ENCODE assay signal across 20 mouse cellular contexts in the genomic region with DNA sequence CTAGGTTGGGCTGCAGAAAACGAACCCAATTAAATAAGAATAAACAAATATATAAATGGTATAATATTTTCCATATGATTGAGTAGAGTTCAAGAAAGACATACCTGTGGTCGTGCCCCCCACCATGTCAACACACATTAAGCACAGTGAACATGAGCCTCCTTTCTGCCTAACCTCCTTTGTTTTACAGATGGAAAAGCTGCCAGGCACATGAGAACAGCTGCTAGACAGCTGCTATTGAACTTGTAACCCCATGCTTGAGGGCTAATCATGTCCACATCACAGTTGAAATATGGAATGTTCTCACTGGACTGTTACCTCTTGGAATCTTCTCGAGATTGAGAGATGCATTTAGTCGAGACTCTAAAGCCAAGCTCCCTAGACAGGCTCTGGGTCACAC.
"Had no signal": no experiment of that assay in that cellular context is flagged by ENCODE, and none has a peak within 500 bp of the region (broad histone marks: within the 10 kb centered on the region; RNA-seq: fewer than 3 reads in every experiment).

No protein-coding gene starts in this region.

- H3K9ac ChIP-seq: liver, embryonic 15.5 days; liver, postnatal 0 days; lung, embryonic 15.5 days; midbrain, embryonic 13.5 days; midbrain, embryonic 15.5 days; neural tube, embryonic 12.5 days; stomach, embryonic 15.5 days had no signal

- H3K27ac ChIP-seq: liver, embryonic 15.5 days; lung, embryonic 15.5 days; macrophage; midbrain, embryonic 13.5 days; midbrain, embryonic 15.5 days; neural tube, embryonic 12.5 days; stomach, embryonic 15.5 days; stomach, postnatal 0 days had no signal

- H3K27me3 ChIP-seq: liver, embryonic 15.5 days; lung, embryonic 15.5 days; megakaryocyte, embryonic 14.5 days; midbrain, embryonic 13.5 days; midbrain, embryonic 15.5 days; neural tube, embryonic 12.5 days; stomach, embryonic 15.5 days had no signal

- ATAC-seq: liver, postnatal 0 days; midbrain, embryonic 13.5 days; midbrain, embryonic 15.5 days had no signal

- H3K9me3 ChIP-seq: liver, embryonic 15.5 days; lung, embryonic 15.5 days; midbrain, embryonic 13.5 days; midbrain, embryonic 15.5 days; neural tube, embryonic 12.5 days; stomach, embryonic 15.5 days had no signal

- H3K36me3 ChIP-seq: liver, embryonic 15.5 days; lung, embryonic 15.5 days; midbrain, embryonic 13.5 days; midbrain, embryonic 15.5 days; neural tube, embryonic 12.5 days; stomach, embryonic 15.5 days had no signal

- H3K4me3 ChIP-seq: liver, embryonic 15.5 days; lung, embryonic 15.5 days; megakaryocyte, embryonic 14.5 days; midbrain, embryonic 13.5 days; midbrain, embryonic 15.5 days; neural tube, embryonic 12.5 days; stomach, embryonic 15.5 days had no signal

- H3K4me1 ChIP-seq: liver, embryonic 15.5 days; lung, embryonic 15.5 days; megakaryocyte, embryonic 14.5 days; midbrain, embryonic 13.5 days; midbrain, embryonic 15.5 days; neural tube, embryonic 12.5 days; stomach, embryonic 15.5 days had no signal

- DNase-seq: liver, postnatal 0 days; lung, adult 2 months; retina, postnatal 1 day; right cerebral cortex, adult 18-20 months; right cerebral cortex, postnatal 25 days; right cerebral cortex, postnatal 4 days; spleen, adult 18-20 months; thymus, adult 2 months; thymus, postnatal 25 days; thymus, postnatal 4 days had no signal

- H3K4me2 ChIP-seq: liver, embryonic 15.5 days; lung, embryonic 15.5 days; midbrain, embryonic 11.5 days; midbrain, embryonic 13.5 days; midbrain, embryonic 15.5 days; neural tube, embryonic 12.5 days; stomach, embryonic 15.5 days had no signal
